Mouse (Mus musculus) left cerebral cortex, adult 8-10 months (tissue): ENCODE measurements around the gene Rsph14. TPM values are rescaled to one million over a fixed set of nuclear protein-coding genes. Genes with fewer than 3 reads are reported as not detected.
"Not testable (repeated sequence)": the region's sequence is repeated elsewhere in the genome, so short reads cannot be mapped to it uniquely, and the experiment has no call there.

Source experiments
- DNase-seq, 2 experiments: peaks; one replicate each; pipeline ENCODE4 v3.0.0; 2022; ENCODE audit warnings: low spot score in 2 of 2
- total RNA-seq, 4 experiments: library from RNA; stranded (reverse); gene quantifications; 2 replicates each; pipeline ENCODE4 v1.2.4; 2022

Rsph14 gene
- total RNA-seq, 4 experiments from 2014 or later: 0.41 to 0.88 (median 0.65) TPM

GRCm38 (mm10) chr10:75054125-75054524, 21.7 kb upstream of the Rsph14 start:
- DNase-seq: no peak

- no peak for DNase-seq
These were observed 21.3 kb upstream of the Rsph14 start for GRCm38 (mm10) chr10:75053655-75054054.

GRCm38 (mm10) chr10:75052902-75053301, 20.5 kb upstream of the Rsph14 start:
- DNase-seq: no peak

GRCm38 (mm10) chr10:75051364-75052074, 19.1 kb upstream of the Rsph14 start:
- DNase-seq: no peak

GRCm38 (mm10) chr10:75048711-75049110, 16.3 kb upstream of the Rsph14 start:
- no peak for DNase-seq

GRCm38 (mm10) chr10:75045831-75046230, 13.4 kb upstream of the Rsph14 start:
- no peak for DNase-seq

GRCm38 (mm10) chr10:75044459-75044858, 12.1 kb upstream of the Rsph14 start:
- DNase-seq: no peak

GRCm38 (mm10) chr10:75042060-75042459, 9.7 kb upstream of the Rsph14 start:
- DNase-seq: not testable (repeated sequence)

- peak; percentile 83 to 95 for DNase-seq
These were observed 4.5 kb upstream of the Rsph14 start, which contains the start of gene Rab36 for GRCm38 (mm10) chr10:75036883-75037379. Rab36 (plus strand) TSS chr10:75037058.

- no peak for DNase-seq
These were observed 856 bp downstream of the Rsph14 start for GRCm38 (mm10) chr10:75031345-75032114.

- no peak for DNase-seq
These were observed 2.2 kb downstream of the Rsph14 start for GRCm38 (mm10) chr10:75030234-75030633.

GRCm38 (mm10) chr10:75029677-75030076, 2.7 kb downstream of the Rsph14 start:
- no peak for DNase-seq

- no peak for DNase-seq
These were observed 3.6 kb downstream of the Rsph14 start for GRCm38 (mm10) chr10:75028743-75029142.

GRCm38 (mm10) chr10:75026491-75026890, 5.9 kb downstream of the Rsph14 start:
- DNase-seq: no peak

- peak in 1 of 2 experiments; percentile 84 for DNase-seq
These were observed 11.2 kb downstream of the Rsph14 start for GRCm38 (mm10) chr10:75021138-75021537.

- no peak for DNase-seq
These were observed 12.1 kb downstream of the Rsph14 start for GRCm38 (mm10) chr10:75020271-75020670.

GRCm38 (mm10) chr10:75016481-75016880, 15.9 kb downstream of the Rsph14 start:
- no peak for DNase-seq

- DNase-seq: no peak
These were observed 16.9 kb downstream of the Rsph14 start for GRCm38 (mm10) chr10:75015465-75015864.

- DNase-seq: no peak
These were observed 21.7 kb downstream of the Rsph14 start for GRCm38 (mm10) chr10:75010704-75011103.

- DNase-seq: peak in 1 of 2 experiments; percentile 88
These were observed 25.3 kb downstream of the Rsph14 start for GRCm38 (mm10) chr10:75006889-75007662.

GRCm38 (mm10) chr10:75004067-75004466, 28.3 kb downstream of the Rsph14 start:
- no peak for DNase-seq

GRCm38 (mm10) chr10:75001391-75001790, 31.0 kb downstream of the Rsph14 start:
- DNase-seq: no peak
